In the genomic region with DNA sequence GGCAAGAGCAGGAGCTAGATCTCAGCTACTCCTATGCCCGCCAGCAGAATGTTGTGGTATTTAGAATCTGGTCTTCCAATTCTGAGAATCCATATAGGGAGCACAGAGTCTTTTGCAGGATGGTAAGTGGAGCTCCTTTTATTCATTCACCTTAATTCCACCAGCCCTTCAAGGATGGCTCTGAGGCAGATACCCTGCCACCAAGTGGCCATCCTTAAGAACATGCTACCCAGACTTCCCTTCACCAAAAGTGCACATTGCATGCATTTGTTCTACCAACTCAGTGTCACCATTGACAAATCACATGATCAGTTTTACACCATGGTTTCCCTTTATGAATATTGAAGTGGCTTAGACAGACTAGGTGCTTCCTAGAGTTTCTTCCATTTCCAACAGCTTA, we compare ENCODE assay signal across 18 mouse cellular contexts.
DNase-seq lines count a peak whose midpoint lies in the region; ATAC-seq and TF ChIP-seq lines count a peak whose summit lies in the region.
"Had no signal": no experiment of that assay in that cellular context is flagged by ENCODE, and none has a peak within 500 bp of the region (broad histone marks: within the 10 kb centered on the region; RNA-seq: fewer than 3 reads in every experiment).

No protein-coding gene starts in this region.

- TF ChIP-seq EP300 in heart, postnatal 0 days (IDR thresholded peaks at IDR 0.05; ENCODE audit: low read depth) = no peak
- no peak for TF ChIP-seq EP300 in CH12.LX (IDR thresholded peaks at IDR 0.05; ENCODE audit: low read length)

- H3K9ac ChIP-seq in heart, postnatal 0 days (replicated peaks; ENCODE audit: low read depth, low read length) = no peak overlapping the region
- no peak overlapping the region for H3K9ac ChIP-seq in heart, embryonic 11.5 days (ENCODE audit: low read depth, low read length)
- no peak overlapping the region for H3K9ac ChIP-seq in lung, embryonic 14.5 days
- no peak overlapping the region for H3K9ac ChIP-seq in CH12.LX (ENCODE audit: insufficient read depth, low read depth)
- H3K9ac ChIP-seq: embryonic facial prominence, embryonic 15.5 days; forebrain, embryonic 15.5 days; hindbrain, embryonic 13.5 days; liver, embryonic 14.5 days had no signal

- no peaks in the 10 kb centered on the region for H3K27me3 ChIP-seq in heart, postnatal 0 days (ENCODE audit: control insufficient read depth, insufficient read depth, low read length)
- H3K27me3 ChIP-seq in heart, embryonic 11.5 days (ENCODE audit: control insufficient read depth, insufficient read depth, low read length) = no peaks in the 10 kb centered on the region
- H3K27me3 ChIP-seq in lung, embryonic 14.5 days (ENCODE audit: insufficient read depth, low read length) = no peaks in the 10 kb centered on the region
- H3K27me3 ChIP-seq in CH12.LX (replicated peaks) = no peaks in the 10 kb centered on the region
- H3K27me3 ChIP-seq: embryonic facial prominence, embryonic 15.5 days; forebrain, embryonic 15.5 days; hindbrain, embryonic 13.5 days had no signal

- H3K4me2 ChIP-seq in heart, postnatal 0 days (ENCODE audit: low read depth, low read length) = no peak overlapping the region
- H3K4me2 ChIP-seq in heart, embryonic 11.5 days = no peak overlapping the region
- no peak overlapping the region for H3K4me2 ChIP-seq in lung, embryonic 14.5 days
- no peak overlapping the region for H3K4me2 ChIP-seq in CH12.LX (ENCODE audit: insufficient read depth, low read depth, poor library complexity, severe bottlenecking)
- H3K4me2 ChIP-seq: embryonic facial prominence, embryonic 15.5 days; forebrain, embryonic 15.5 days; hindbrain, embryonic 13.5 days had no signal

- TF ChIP-seq RAD21 in CH12.LX (IDR thresholded peaks at IDR 0.05; ENCODE audit: low read depth, low read length) = peak; percentile 31

- no peak for ATAC-seq in heart, postnatal 0 days (ENCODE audit: insufficient read depth, low read depth)
- ATAC-seq in heart, embryonic 11.5 days (replicated peaks; ENCODE audit: insufficient number of reproducible peaks, low FRiP score, low TSS enrichment) = no peak
- ATAC-seq in lung, embryonic 14.5 days (ENCODE audit: insufficient read depth) = no peak
- ATAC-seq: forebrain, embryonic 15.5 days had no signal

- H3K4me3 ChIP-seq in heart, postnatal 0 days (ENCODE audit: low read depth, low read length) = no peak overlapping the region
- no peak overlapping the region for H3K4me3 ChIP-seq in heart, embryonic 11.5 days (ENCODE audit: low read depth, low read length)
- no peak overlapping the region for H3K4me3 ChIP-seq in lung, embryonic 14.5 days (ENCODE audit: low read depth, low read length)
- H3K4me3 ChIP-seq in CH12.LX (replicated peaks in 1 of 3; ENCODE audit: low read depth in 2 of 3, low read length in 2 of 3, poor library complexity in 1 of 3) = no peak overlapping the region
- H3K4me3 ChIP-seq: embryonic facial prominence, embryonic 15.5 days; forebrain, embryonic 15.5 days; hindbrain, embryonic 13.5 days had no signal

- TF ChIP-seq CTCF in heart, postnatal 0 days (IDR thresholded peaks at IDR 0.05; ENCODE audit: low read depth) = peak; percentile 46
- peak; percentile 41; the same call in 1 of the 2 replicates for TF ChIP-seq CTCF in lung, embryonic 14.5 days (IDR thresholded peaks at IDR 0.05; ENCODE audit: low read depth)
- peak in 1 of 2 experiments; percentile 56; a peak in 2 of 4 replicates for TF ChIP-seq CTCF in CH12.LX (conservative IDR thresholded peaks at IDR 0.05 in 1 of 2, IDR thresholded peaks at IDR 0.05 in 1 of 2; ENCODE audit: low read depth in 2 of 2, low read length in 2 of 2)
- peak; percentile 27; the same call in 1 of the 2 replicates for TF ChIP-seq CTCF in brain, embryonic 14.5 days (IDR thresholded peaks at IDR 0.05; ENCODE audit: borderline replicate concordance, extremely low read depth, insufficient read depth, insufficient read length)

- H3K4me1 ChIP-seq in heart, postnatal 0 days (ENCODE audit: control insufficient read depth, insufficient read depth) = no peaks in the 10 kb centered on the region
- no peaks in the 10 kb centered on the region for H3K4me1 ChIP-seq in heart, embryonic 11.5 days (ENCODE audit: control insufficient read depth, insufficient read depth, low read length)
- no peaks in the 10 kb centered on the region for H3K4me1 ChIP-seq in lung, embryonic 14.5 days (ENCODE audit: insufficient read depth)
- H3K4me1 ChIP-seq in CH12.LX (ENCODE audit: control insufficient read depth in 1 of 2, insufficient read depth in 2 of 2) = peaks cover 0 to 5% of the 10 kb centered on the region in 2 experiments; a peak in 1 of 4 replicates
- H3K4me1 ChIP-seq: embryonic facial prominence, embryonic 15.5 days had no signal

- in situ Hi-C loops in CH12.LX (cut with MboI; ENCODE audit: low pct_ligation_motif_present, low pct_unique_long_range_greater_than_20kb, low sequenced_read_pairs) = no loop called here

- no peak for DNase-seq in heart, postnatal 0 days (ENCODE audit: low spot score)
- DNase-seq in lung, embryonic 14.5 days = no peak
- no peak for DNase-seq in lung, postnatal 10 days
- DNase-seq in CH12.LX (ENCODE audit: extremely low read depth) = peak; percentile 15
- DNase-seq in brain, embryonic 14.5 days (ENCODE audit: low read depth) = peak; percentile 23
- DNase-seq in urinary bladder, postnatal 4 days (ENCODE audit: low spot score in 2 of 2) = no peak
- no peak for DNase-seq in spleen, postnatal 36 days (ENCODE audit: low spot score in 2 of 2)
- DNase-seq: adrenal gland, adult 2 months; gastrocnemius, postnatal 14 days; kidney, adult 8-10 months; left cerebral cortex, postnatal 4 days; retina, postnatal 1 day had no signal

- no peaks in the 10 kb centered on the region for H3K9me3 ChIP-seq in heart, postnatal 0 days (replicated peaks; ENCODE audit: control insufficient read depth, low read length)
- no peaks in the 10 kb centered on the region for H3K9me3 ChIP-seq in heart, embryonic 11.5 days (replicated peaks; ENCODE audit: control insufficient read depth, low read length)
- H3K9me3 ChIP-seq in lung, embryonic 14.5 days (ENCODE audit: low read depth, low read length) = no peaks in the 10 kb centered on the region
- no peaks in the 10 kb centered on the region for H3K9me3 ChIP-seq in CH12.LX (replicated peaks; ENCODE audit: low read length)
- H3K9me3 ChIP-seq: embryonic facial prominence, embryonic 15.5 days; forebrain, embryonic 15.5 days; hindbrain, embryonic 13.5 days had no signal

- no peak for TF ChIP-seq POLR2A in CH12.LX (IDR thresholded peaks at IDR 0.05; ENCODE audit: low read depth, low read length)
- TF ChIP-seq POLR2A in brain, embryonic 14.5 days (IDR thresholded peaks at IDR 0.05; ENCODE audit: borderline replicate concordance, extremely low read depth, insufficient read depth, insufficient read length, poor library complexity, severe bottlenecking) = no peak

- dilution Hi-C loops in CH12.LX (cut with MboI; ENCODE audit: extremely low pct_ligation_motif_present, extremely low pct_unique_long_range_greater_than_20kb, low sequenced_read_pairs) = no loop called here

- WGBS in heart, postnatal 0 days = 69% methylated on average over 1 of the region's 1 CpGs
- WGBS in heart, embryonic 11.5 days (ENCODE audit: insufficient replicate concordance) = 90% methylated on average over 1 of the region's 1 CpGs
- WGBS in lung, embryonic 14.5 days = 82% methylated on average over 1 of the region's 1 CpGs

- no peaks in the 10 kb centered on the region for H3K36me3 ChIP-seq in heart, postnatal 0 days (replicated peaks; ENCODE audit: control insufficient read depth, insufficient read depth, low read length)
- no peaks in the 10 kb centered on the region for H3K36me3 ChIP-seq in heart, embryonic 11.5 days (ENCODE audit: control insufficient read depth, insufficient read depth, low read length)
- no peaks in the 10 kb centered on the region for H3K36me3 ChIP-seq in lung, embryonic 14.5 days (ENCODE audit: insufficient read depth)
- no peaks in the 10 kb centered on the region for H3K36me3 ChIP-seq in CH12.LX (replicated peaks in 1 of 2; ENCODE audit: control insufficient read depth in 1 of 2, insufficient read depth in 1 of 2, low read length in 1 of 2)
- H3K36me3 ChIP-seq: embryonic facial prominence, embryonic 15.5 days; forebrain, embryonic 15.5 days; hindbrain, embryonic 13.5 days had no signal

- H3K79me2 ChIP-seq in CH12.LX (replicated peaks; ENCODE audit: control insufficient read depth, extremely low read depth, insufficient read depth, poor library complexity, severe bottlenecking) = no peaks in the 10 kb centered on the region

- no peak overlapping the region for H3K27ac ChIP-seq in heart, postnatal 0 days (ENCODE audit: low read depth)
- no peak overlapping the region for H3K27ac ChIP-seq in heart, embryonic 11.5 days (ENCODE audit: low read depth, low read length)
- no peak overlapping the region for H3K27ac ChIP-seq in lung, embryonic 14.5 days (ENCODE audit: low read depth)
- no peak overlapping the region for H3K27ac ChIP-seq in CH12.LX (ENCODE audit: insufficient read depth, low read depth)
- H3K27ac ChIP-seq: embryonic facial prominence, embryonic 15.5 days; forebrain, embryonic 15.5 days; hindbrain, embryonic 13.5 days; liver, embryonic 14.5 days; macrophage had no signal

TF ChIP-seq in CH12.LX, 34 proteins besides CTCF, POLR2A, EP300 and RAD21:
- no peak for TF ChIP-seq TCF12 (IDR thresholded peaks at IDR 0.05; ENCODE audit: low read depth, low read length)
- no peak for TF ChIP-seq USF2 (conservative IDR thresholded peaks at IDR 0.05; ENCODE audit: low read depth, low read length)
- TF ChIP-seq JUN (IDR thresholded peaks at IDR 0.05; ENCODE audit: insufficient read depth, low read depth, low read length) = no peak
- no peak for TF ChIP-seq TBP (conservative IDR thresholded peaks at IDR 0.05; ENCODE audit: low read depth, low read length)
- TF ChIP-seq NRF1 (IDR thresholded peaks at IDR 0.05; ENCODE audit: low read depth, low read length) = no peak
- TF ChIP-seq ZMIZ1 (IDR thresholded peaks at IDR 0.05; ENCODE audit: low read depth, low read length) = no peak
- TF ChIP-seq SMC3 (IDR thresholded peaks at IDR 0.05; ENCODE audit: low read depth, low read length) = peak; percentile 45

Comparison
In these comparisons a context has a peak if more than half of its experiments do, and no peak if none do; other contexts are left out.
1. DNase-seq: peak in CH12.LX (single experiment) and brain, embryonic 14.5 days (single experiment); none in heart, postnatal 0 days (single experiment), lung, embryonic 14.5 days (single experiment), lung, postnatal 10 days (single experiment), urinary bladder, postnatal 4 days (0 of 2) and spleen, postnatal 36 days (0 of 2).